Mouse (Mus musculus): ENCODE results near the gene Pds5b.
"Not testable (repeated sequence)": the region's sequence is repeated elsewhere in the genome, so short reads cannot be mapped to it uniquely, and the experiment has no call there.

The Pds5b gene

GRCm38 (mm10) chr5:150822781-150823180 lies 149.2 kb downstream of the Pds5b start:
- DNase-seq (ENCODE audit: low spot score in 2 of 2), result no peak

GRCm38 (mm10) chr5:150823361-150823760 lies 149.8 kb downstream of the Pds5b start:
- no peak for DNase-seq (ENCODE audit: low spot score in 2 of 2)

DNA sequence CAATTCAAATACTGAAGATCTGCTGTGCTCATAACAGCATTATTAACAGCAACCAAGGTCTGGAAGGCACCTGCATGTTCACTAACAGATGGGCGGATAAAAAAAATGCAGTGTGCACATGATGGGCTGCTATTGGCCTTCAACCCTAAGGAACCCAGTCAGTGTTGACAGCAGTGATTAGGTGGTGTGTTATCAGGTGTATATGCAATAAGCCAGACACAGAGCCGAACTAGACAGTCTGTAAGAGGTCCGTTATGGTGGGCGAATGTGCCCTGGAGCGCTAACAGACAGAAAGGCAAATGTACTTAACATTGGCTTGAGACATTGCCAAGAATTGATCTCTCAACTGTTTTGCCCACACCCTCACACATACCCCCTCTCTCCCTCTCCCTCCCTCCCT lies 156.0 kb downstream of the Pds5b start:
- DNase-seq (ENCODE audit: low spot score in 2 of 2), result no peak

DNA sequence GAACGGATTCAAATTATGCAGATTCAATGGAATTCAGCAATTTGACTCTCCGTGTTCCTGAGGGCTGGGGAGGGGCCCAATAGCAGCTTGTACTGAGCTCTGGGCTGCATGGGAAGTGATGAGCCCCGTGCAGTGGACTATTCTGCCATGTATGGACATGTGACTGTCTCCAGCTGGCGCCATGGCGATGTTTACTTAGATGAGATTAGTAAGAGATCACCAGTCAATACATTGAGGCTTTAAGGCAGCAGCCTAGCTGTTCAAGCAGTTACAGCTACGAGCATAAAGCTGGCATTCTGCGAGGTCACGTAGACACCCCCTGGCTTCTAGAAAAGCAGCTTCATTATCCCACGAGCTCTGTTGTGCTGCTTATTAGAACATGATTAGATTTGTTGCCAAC lies 157.2 kb downstream of the Pds5b start:
- no peak for DNase-seq (ENCODE audit: low spot score in 2 of 2)

DNA sequence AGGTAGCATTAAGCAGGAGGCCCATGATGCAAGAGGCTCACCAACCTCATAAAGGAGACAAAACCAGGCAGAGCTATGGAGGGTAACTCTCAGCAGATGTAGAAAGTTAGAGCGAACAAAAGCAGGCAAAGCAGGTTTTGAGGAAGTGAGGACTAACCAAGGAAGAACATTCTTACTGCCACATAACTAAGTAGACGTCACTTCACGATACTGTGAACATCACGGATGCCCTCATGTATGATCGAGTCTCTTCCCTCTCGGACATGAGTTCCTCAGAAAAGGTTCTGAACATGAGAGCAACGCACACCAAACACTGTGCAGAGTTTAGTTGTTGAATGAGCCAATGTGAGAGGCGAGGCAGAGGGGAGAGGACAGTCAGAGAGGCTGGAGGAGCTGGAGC lies 163.2 kb downstream of the Pds5b start:
- DNase-seq (ENCODE audit: low spot score in 2 of 2), result no peak

DNA sequence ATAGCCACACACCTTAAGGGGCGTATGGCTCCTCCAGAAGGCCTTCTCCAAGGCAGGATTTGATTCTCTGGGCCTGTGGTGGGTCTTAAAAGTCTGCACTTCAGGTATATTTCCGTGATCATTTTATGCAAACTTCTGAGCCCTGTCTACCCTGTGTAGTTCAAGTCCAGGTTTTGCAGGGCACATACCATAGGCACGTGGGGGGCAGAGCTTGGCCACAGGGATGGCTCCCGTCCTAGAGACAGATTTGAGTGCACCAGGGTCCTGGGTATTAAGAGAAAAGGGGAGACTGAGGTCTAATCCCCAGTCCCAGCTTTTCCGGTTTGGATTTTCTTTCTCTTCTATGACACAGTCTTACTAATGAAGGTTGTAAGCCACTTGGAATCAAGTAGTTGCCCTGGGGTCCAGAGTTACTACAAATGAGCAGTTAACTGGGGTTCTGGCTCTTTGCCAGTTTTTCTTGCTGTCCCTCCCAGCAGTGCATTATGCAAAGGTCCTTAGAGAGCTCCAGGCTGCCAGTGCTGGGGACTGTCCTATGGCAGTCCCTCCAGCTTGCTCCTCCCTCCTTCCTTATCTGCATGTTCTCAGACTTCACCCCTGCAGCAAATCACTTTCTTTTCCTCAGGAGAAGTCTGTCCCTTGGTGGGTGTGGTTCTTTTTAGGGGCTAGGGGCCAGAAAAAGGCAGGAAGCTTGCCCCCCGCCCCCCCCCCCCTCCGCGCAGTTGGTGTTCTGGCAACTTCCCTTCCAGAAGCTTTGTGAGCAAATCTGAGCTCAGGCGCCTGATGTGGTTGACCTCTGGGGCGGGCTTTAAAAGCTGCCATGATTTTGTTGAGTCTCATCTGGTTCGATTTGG lies 166.4 kb downstream of the Pds5b start:
- no peak for DNase-seq (ENCODE audit: low spot score in 2 of 2)

- DNase-seq (ENCODE audit: low spot score in 2 of 2), result no peak
Measured at GRCm38 (mm10) chr5:150840596-150840995, 167.1 kb downstream of the Pds5b start.

DNA sequence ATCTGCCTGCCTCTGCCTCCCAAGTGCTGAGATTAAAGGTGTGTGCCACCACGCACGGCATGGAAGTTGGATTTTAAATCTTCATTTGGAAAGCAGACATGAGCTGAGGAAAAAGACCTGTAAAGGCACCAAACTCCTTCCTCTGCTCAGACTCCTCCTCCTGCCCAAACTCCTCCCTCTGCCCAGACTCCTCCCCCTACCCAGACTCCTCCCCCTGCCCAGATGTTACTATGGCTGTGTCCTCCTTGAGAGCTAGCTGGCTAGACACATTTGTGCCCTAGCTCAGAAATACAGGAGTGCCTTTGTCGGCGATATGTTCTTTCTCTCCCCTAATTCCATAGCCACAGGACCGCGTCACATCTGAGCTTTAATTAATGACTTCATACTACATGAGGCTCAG lies 172.4 kb downstream of the Pds5b start:
- no peak for DNase-seq (ENCODE audit: low spot score in 2 of 2)

GRCm38 (mm10) chr5:150850821-150851220 lies 177.3 kb downstream of the Pds5b start:
- no peak for DNase-seq (ENCODE audit: low spot score in 2 of 2)

- DNase-seq (ENCODE audit: low spot score in 2 of 2), result not testable (repeated sequence)
Measured at GRCm38 (mm10) chr5:150852097-150852496, 178.6 kb downstream of the Pds5b start.

- no peak for DNase-seq (ENCODE audit: low spot score in 2 of 2)
Measured at GRCm38 (mm10) chr5:150854506-150854905, 181.0 kb downstream of the Pds5b start.

DNA sequence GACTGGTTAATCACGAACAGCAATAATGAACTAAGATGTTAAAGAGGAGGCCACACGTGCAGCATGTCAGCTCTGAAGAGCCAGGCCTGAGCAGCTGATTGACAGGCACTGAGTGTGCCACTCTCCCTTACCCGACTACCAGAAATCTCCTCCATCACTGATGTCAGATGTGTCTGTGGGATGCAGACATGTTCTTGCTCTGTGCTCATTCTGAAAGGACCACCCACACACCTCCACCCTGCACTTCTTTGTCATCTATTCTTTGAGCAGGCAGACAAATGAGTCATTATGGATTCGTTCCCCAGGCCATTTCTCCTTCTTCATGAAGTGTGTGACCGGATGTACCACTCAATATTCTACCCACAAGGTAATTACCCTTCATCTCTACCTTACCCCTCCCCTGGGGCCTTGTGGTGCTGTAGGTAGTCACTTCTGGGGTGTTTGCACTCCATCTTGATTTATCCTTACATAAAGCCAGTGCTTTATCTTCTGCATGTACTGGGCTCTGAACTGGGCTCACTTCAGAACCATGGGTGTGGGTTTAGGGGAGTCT lies 186.2 kb downstream of the Pds5b start:
- no peak for DNase-seq (ENCODE audit: low spot score in 2 of 2)

All from spleen, postnatal 14 days (tissue).